Mouse (Mus musculus) right cerebral cortex, postnatal 4 days (tissue): ENCODE measurements around the gene Mast4.

Experiments
- DNase-seq: peaks from one replicate; pipeline ENCODE4 v3.0.0-alpha.2; 2022

Mast4 gene

GRCm38 (mm10) chr13:103115116-103115515 is 219.2 kb downstream of the Mast4 start:
- no peak for DNase-seq

GRCm38 (mm10) chr13:103114274-103114673 is 220.0 kb downstream of the Mast4 start:
- DNase-seq: peak; percentile 59

- DNase-seq: peak; percentile 73
These were observed 224.4 kb downstream of the Mast4 start for GRCm38 (mm10) chr13:103109872-103110271.

- no peak for DNase-seq
These were observed 226.9 kb downstream of the Mast4 start for GRCm38 (mm10) chr13:103107362-103107761.

GRCm38 (mm10) chr13:103102598-103102997 is 231.7 kb downstream of the Mast4 start:
- no peak for DNase-seq

- DNase-seq: peak; percentile 67
These were observed 237.7 kb downstream of the Mast4 start for GRCm38 (mm10) chr13:103096346-103097150.

- DNase-seq: no peak
These were observed 238.8 kb downstream of the Mast4 start for GRCm38 (mm10) chr13:103095491-103095890.

- DNase-seq: no peak
These were observed 239.7 kb downstream of the Mast4 start for GRCm38 (mm10) chr13:103094595-103094994.

- no peak for DNase-seq
These were observed 240.6 kb downstream of the Mast4 start for GRCm38 (mm10) chr13:103093713-103094112.

- DNase-seq: no peak
These were observed 248.7 kb downstream of the Mast4 start for GRCm38 (mm10) chr13:103085540-103086121.

GRCm38 (mm10) chr13:103082891-103083290 is 251.4 kb downstream of the Mast4 start:
- DNase-seq: no peak

GRCm38 (mm10) chr13:103079806-103080205 is 254.5 kb downstream of the Mast4 start:
- no peak for DNase-seq

- no peak for DNase-seq
These were observed 255.5 kb downstream of the Mast4 start for GRCm38 (mm10) chr13:103078815-103079214.

GRCm38 (mm10) chr13:103073461-103073860 is 260.8 kb downstream of the Mast4 start:
- DNase-seq: no peak

GRCm38 (mm10) chr13:103071783-103072182 is 262.5 kb downstream of the Mast4 start:
- peak; percentile 47 for DNase-seq

- peak; percentile 16 for DNase-seq
These were observed 266.6 kb downstream of the Mast4 start for GRCm38 (mm10) chr13:103067581-103068166.

GRCm38 (mm10) chr13:103065437-103065836 is 268.9 kb downstream of the Mast4 start:
- no peak for DNase-seq

GRCm38 (mm10) chr13:103061680-103062079 is 272.6 kb downstream of the Mast4 start:
- no peak for DNase-seq

- DNase-seq: no peak
These were observed 274.2 kb downstream of the Mast4 start for GRCm38 (mm10) chr13:103059995-103060652.

- DNase-seq: no peak
These were observed 277.8 kb downstream of the Mast4 start for GRCm38 (mm10) chr13:103056451-103056850.

- no peak for DNase-seq
These were observed 281.6 kb downstream of the Mast4 start for GRCm38 (mm10) chr13:103052661-103053060.

- DNase-seq: no peak
These were observed 285.3 kb downstream of the Mast4 start for GRCm38 (mm10) chr13:103048954-103049353.

GRCm38 (mm10) chr13:103043692-103044091 is 290.6 kb downstream of the Mast4 start:
- DNase-seq: no peak
